Mouse (Mus musculus) hindbrain, embryonic 15.5 days (tissue): ENCODE measurements at regions not wholly inside any gene's neighbourhood (a gene's known extent, or its start where the extent isn't known, plus 50 kb on each side); places are given as distances from the start of the nearest gene placed in this dataset.

Experiments
- ATAC-seq: fragments of 200-750 bp; cut with Nextera tagmentation; 2 replicates; pipeline ENCODE4 v1.8.0; 2017; ENCODE audit warnings: low read depth, moderate number of reproducible peaks, moderate TSS enrichment; ENCODE audit not compliant: low FRiP score
- H3K27ac ChIP-seq: fragments of 300-500 bp; sonication (generic); replicated peaks from 2 replicates; pipeline ENCODE4 v1.5.1; 2015; ENCODE audit warnings: mild to moderate bottlenecking, inconsistent platforms
- H3K27me3 ChIP-seq: fragments of 300-500 bp; sonication (generic); 2 replicates; pipeline ENCODE4 v1.6.1; 2015; ENCODE audit warnings: control low read depth, inconsistent platforms
- H3K36me3 ChIP-seq: fragments of 300-500 bp; sonication (generic); 2 replicates; pipeline ENCODE4 v1.6.1; 2015; ENCODE audit warnings: control low read depth, inconsistent platforms
- H3K4me1 ChIP-seq: fragments of 300-500 bp; sonication (generic); replicated peaks from 2 replicates; pipeline ENCODE4 v1.6.1; 2015; ENCODE audit warnings: control low read depth, inconsistent platforms
- H3K4me2 ChIP-seq: fragments of 300-500 bp; sonication (generic); 2 replicates; pipeline ENCODE4 v1.6.1; 2015; ENCODE audit warnings: moderate library complexity, mild to moderate bottlenecking, inconsistent platforms
- H3K4me3 ChIP-seq: fragments of 300-500 bp; sonication (generic); 2 replicates; pipeline ENCODE4 v1.5.1; 2015; ENCODE audit warnings: mild to moderate bottlenecking, inconsistent platforms
- H3K9ac ChIP-seq: fragments of 300-500 bp; sonication (generic); 2 replicates; pipeline ENCODE4 v1.6.1; 2015; ENCODE audit warnings: inconsistent platforms
- H3K9me3 ChIP-seq: fragments of 300-500 bp; sonication (generic); 2 replicates; pipeline ENCODE4 v1.6.1; 2016; ENCODE audit warnings: control low read depth, inconsistent platforms
- WGBS: fragments of 180-500 bp; shearing (Covaris S2); methylation state at CpG from one replicate; pipeline ENCODE4 v1.1.7; 2015; 5-methylcytosine and 5-hydroxymethylcytosine counted together

DNA sequence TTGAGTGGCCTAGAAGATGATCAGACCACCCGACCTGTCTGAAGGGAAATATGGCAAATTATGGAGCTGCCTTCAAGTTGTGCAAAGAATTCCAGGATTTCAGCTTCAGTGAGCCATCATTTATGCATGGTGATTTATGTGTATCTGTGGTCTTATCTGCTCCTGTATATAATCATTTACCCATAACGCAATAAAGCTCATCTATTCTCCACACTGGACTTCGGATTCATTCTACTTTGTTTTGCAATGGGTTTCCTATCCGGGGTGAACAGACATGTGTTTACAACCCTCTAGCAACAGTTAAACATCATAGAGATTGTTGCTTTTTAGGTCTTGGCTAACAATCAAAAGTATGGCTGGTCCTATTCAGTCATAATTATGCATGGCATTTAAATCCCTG is 145.1 kb downstream of the Pcdh10 start:
- no peaks in the 10 kb centered on the region for H3K27me3 ChIP-seq
- no peak for ATAC-seq
- no peak overlapping the region for H3K9ac ChIP-seq
- H3K4me3 ChIP-seq: no peak overlapping the region
- no peaks in the 10 kb centered on the region for H3K4me1 ChIP-seq
- H3K36me3 ChIP-seq: no peaks in the 10 kb centered on the region
- H3K27ac ChIP-seq: no peak overlapping the region
- H3K4me2 ChIP-seq: no peak overlapping the region
- WGBS: 85% methylated on average over 4 of the region's 4 CpGs
- no peaks in the 10 kb centered on the region for H3K9me3 ChIP-seq

DNA sequence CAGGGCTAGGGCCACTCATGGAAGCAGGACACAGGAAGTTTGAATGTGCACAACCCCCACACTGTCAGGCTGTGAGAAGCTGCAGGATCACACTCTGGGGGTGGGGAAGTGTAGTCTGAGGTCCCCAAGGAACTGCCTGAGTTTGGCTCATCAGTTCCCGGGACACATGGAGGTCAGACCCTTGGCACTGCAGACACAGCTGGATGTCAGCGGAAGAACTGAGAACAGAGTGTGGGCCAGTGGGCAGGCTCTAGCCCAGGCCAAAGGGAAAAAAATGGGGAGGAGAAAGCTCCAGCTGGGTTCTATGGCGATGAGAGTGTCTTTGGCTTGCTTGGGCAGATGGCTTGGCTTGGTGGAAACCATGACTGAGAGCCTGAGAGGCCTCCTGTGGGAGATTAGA is 168.9 kb downstream of the Pcdh10 start:
- H3K4me1 ChIP-seq: no peaks in the 10 kb centered on the region
- no peaks in the 10 kb centered on the region for H3K9me3 ChIP-seq
- no peak overlapping the region for H3K4me2 ChIP-seq
- no peak overlapping the region for H3K4me3 ChIP-seq
- no peaks in the 10 kb centered on the region for H3K27me3 ChIP-seq
- no peaks in the 10 kb centered on the region for H3K36me3 ChIP-seq
- WGBS: 86% methylated on average over 3 of the region's 3 CpGs
- H3K9ac ChIP-seq: no peak overlapping the region
- H3K27ac ChIP-seq: no peak overlapping the region
- ATAC-seq: no peak

DNA sequence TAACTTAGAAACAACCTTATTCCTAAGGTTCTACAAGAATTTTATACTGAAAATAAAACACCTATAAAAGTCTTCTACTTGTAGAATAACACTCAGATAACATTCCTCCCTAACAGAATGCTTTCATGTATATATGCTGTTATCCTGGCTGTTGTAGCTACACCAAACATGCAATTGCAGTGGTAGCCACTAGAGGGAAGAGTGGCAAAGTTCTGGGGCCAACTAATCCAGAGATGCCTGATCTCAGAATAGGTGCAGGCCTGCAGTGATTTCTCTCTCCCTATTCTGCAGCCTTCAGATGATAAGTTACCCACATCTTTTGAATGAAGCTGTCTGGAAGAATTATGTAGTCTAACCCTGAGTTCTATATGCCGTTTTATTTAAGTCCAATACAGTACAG is 177.5 kb downstream of the Pcdh10 start:
- no peaks in the 10 kb centered on the region for H3K4me1 ChIP-seq
- WGBS: 22% methylated on average over 1 of the region's 1 CpGs
- no peak overlapping the region for H3K27ac ChIP-seq
- no peaks in the 10 kb centered on the region for H3K27me3 ChIP-seq
- H3K4me2 ChIP-seq: no peak overlapping the region
- no peak overlapping the region for H3K4me3 ChIP-seq
- H3K9ac ChIP-seq: no peak overlapping the region
- no peaks in the 10 kb centered on the region for H3K9me3 ChIP-seq
- no peaks in the 10 kb centered on the region for H3K36me3 ChIP-seq
- peak; percentile 61; the same call in 1 of the 2 replicates for ATAC-seq

GRCm38 (mm10) chr3:45572995-45573394 is 194.8 kb downstream of the Pcdh10 start:
- whole genome bisulfite sequencing: 95% methylated on average over 1 of the region's 1 CpGs
- H3K9ac ChIP-seq: no peak overlapping the region
- ATAC-seq: no peak

DNA sequence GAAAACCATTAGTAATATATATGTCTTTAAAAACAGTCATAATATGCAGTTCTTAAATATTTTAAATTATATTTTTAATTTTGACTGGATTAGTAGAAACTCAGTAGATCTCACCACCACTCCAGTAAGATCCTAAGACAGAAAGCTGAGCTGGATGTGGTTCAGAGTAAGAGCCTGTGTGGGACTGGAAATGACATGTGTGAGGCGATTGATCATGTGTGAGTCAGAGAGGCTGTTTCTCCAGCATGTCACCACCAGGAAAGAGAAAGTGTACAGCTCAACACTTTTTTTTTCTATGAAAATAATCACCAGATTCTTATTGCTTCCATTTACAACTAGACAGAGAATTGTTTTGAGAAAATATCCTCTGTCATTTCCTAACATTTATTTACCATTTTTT is 198.8 kb downstream of the Pcdh10 start:
- WGBS: 92% methylated on average over 1 of the region's 1 CpGs
- Histone ChIP-seq H3K36me3 (no peaks in the 10 kb centered on the region), H3K4me3 (no peak overlapping the region), H3K4me2 (no peak overlapping the region), H3K27me3 (no peaks in the 10 kb centered on the region), H3K27ac (no peak overlapping the region), H3K9ac (no peak overlapping the region), H3K9me3 (no peaks in the 10 kb centered on the region), H3K4me1 (no peaks in the 10 kb centered on the region)
- ATAC-seq: no peak

More at GRCm38 (mm10) chr3:45572995-45573394, 194.8 kb downstream of the Pcdh10 start:
- H3K9me3 ChIP-seq: no peaks in the 10 kb centered on the region
- H3K27me3 ChIP-seq: no peaks in the 10 kb centered on the region
- H3K27ac ChIP-seq: no peak overlapping the region
- H3K4me2 ChIP-seq: no peak overlapping the region
- no peaks in the 10 kb centered on the region for H3K36me3 ChIP-seq
- no peak overlapping the region for H3K4me3 ChIP-seq
- H3K4me1 ChIP-seq: no peaks in the 10 kb centered on the region

GRCm38 (mm10) chr3:45593561-45593960 is 215.4 kb downstream of the Pcdh10 start:
- H3K4me1 ChIP-seq: no peaks in the 10 kb centered on the region
- no peaks in the 10 kb centered on the region for H3K36me3 ChIP-seq
- 63% methylated on average over 1 of the region's 1 CpGs for WGBS
- H3K9ac ChIP-seq: no peak overlapping the region
- no peak overlapping the region for H3K27ac ChIP-seq
- no peak for ATAC-seq
- no peaks in the 10 kb centered on the region for H3K27me3 ChIP-seq
- H3K9me3 ChIP-seq: no peaks in the 10 kb centered on the region
- no peak overlapping the region for H3K4me3 ChIP-seq
- H3K4me2 ChIP-seq: no peak overlapping the region

DNA sequence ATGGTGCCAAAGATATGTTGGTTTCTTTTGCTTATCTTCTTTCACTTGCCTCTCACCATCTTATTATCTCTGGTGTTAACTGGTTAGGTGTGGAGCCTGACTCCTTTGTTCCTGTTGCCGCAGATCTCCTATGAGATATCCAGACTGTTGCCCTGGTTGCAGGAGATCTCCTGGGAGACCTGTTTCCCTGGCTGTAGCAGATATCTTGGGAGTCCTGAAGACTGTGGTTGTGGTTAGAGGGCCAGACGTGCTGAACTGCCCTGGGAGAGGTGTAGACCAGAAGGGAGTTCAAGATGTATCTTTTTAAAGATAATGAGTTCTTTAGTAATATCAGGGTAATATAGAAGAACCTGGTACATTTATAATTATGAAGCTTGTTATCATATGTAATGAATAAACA is 224.1 kb downstream of the Pcdh10 start:
- Histone ChIP-seq H3K27ac (no peak overlapping the region), H3K4me1 (no peaks in the 10 kb centered on the region), H3K4me2 (no peak overlapping the region), H3K36me3 (no peaks in the 10 kb centered on the region), H3K9me3 (no peaks in the 10 kb centered on the region), H3K9ac (no peak overlapping the region), H3K27me3 (no peaks in the 10 kb centered on the region), H3K4me3 (no peak overlapping the region)
- ATAC-seq: no peak
- WGBS: 77% methylated on average over 2 of the region's 2 CpGs

DNA sequence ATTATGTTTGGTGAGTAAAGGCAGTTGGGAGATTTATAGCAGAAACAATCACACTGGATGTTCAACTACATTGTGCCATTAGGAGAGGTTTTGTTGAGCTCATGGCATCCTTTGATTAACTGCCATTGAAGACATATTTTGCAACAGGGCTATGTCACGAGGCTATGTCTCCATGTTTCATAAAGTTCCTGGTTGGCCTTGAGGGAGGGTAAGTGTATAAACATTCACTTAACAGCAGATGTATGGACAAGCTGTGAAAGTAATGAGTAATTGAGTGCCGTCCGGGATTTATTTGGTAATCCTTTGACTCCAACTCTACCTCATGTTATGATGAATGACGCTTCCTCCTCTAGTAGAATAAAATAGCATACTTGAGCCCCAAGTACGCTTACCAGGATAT is 225.0 kb downstream of the Pcdh10 start:
- no peak overlapping the region for H3K9ac ChIP-seq
- no peak overlapping the region for H3K27ac ChIP-seq
- H3K4me1 ChIP-seq: no peaks in the 10 kb centered on the region
- no peaks in the 10 kb centered on the region for H3K9me3 ChIP-seq
- no peak overlapping the region for H3K4me3 ChIP-seq
- H3K36me3 ChIP-seq: no peaks in the 10 kb centered on the region
- H3K27me3 ChIP-seq: no peaks in the 10 kb centered on the region
- 89% methylated on average over 5 of the region's 5 CpGs for WGBS
- no peak for ATAC-seq
- no peak overlapping the region for H3K4me2 ChIP-seq

- Histone ChIP-seq H3K4me3 (no peak overlapping the region), H3K4me2 (no peak overlapping the region), H3K27me3 (no peaks in the 10 kb centered on the region), H3K36me3 (no peaks in the 10 kb centered on the region), H3K9ac (no peak overlapping the region), H3K9me3 (no peaks in the 10 kb centered on the region), H3K4me1 (no peaks in the 10 kb centered on the region), H3K27ac (no peak overlapping the region)
- ATAC-seq: no peak
Measured at GRCm38 (mm10) chr3:45620729-45621128, 242.5 kb downstream of the Pcdh10 start.

DNA sequence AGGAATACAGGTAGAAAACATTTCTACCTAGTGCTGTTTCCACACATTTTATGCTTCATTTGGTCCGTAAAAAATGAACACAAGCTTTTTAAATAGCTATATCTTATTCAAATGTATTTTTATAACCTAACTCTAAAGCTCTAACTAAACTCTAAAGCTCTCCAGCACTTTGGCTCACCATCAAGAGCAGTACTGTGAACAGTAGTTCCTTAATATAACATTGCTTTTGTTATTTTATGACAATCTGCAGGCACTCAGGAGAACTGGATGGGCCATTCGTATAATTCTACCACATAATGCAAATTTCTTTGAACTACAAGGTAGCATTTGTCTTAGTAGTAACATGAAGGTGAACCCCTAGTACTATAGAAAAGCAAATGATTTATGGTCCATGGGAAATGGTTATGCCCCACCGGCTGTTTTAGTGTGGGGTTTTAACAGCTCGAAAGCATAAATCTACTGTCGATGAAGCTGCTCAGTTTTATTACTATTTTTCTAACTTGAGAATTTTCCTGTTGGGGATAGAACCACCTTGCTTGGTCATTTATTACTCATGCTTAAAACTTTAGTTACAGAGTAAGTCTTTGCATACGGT is 267.8 kb downstream of the Pcdh10 start:
- Histone ChIP-seq H3K4me3 (no peak overlapping the region), H3K27me3 (no peaks in the 10 kb centered on the region), H3K4me2 (no peak overlapping the region), H3K27ac (no peak overlapping the region), H3K9me3 (no peaks in the 10 kb centered on the region), H3K4me1 (no peaks in the 10 kb centered on the region), H3K9ac (no peak overlapping the region), H3K36me3 (no peaks in the 10 kb centered on the region)
- 86% methylated on average over 6 of the region's 6 CpGs for WGBS
- ATAC-seq: no peak

GRCm38 (mm10) chr3:45649361-45649760 is 271.2 kb downstream of the Pcdh10 start:
- Histone ChIP-seq H3K9ac (no peak overlapping the region), H3K4me3 (no peak overlapping the region), H3K36me3 (no peaks in the 10 kb centered on the region), H3K27me3 (no peaks in the 10 kb centered on the region), H3K27ac (no peak overlapping the region), H3K9me3 (no peaks in the 10 kb centered on the region), H3K4me2 (no peak overlapping the region), H3K4me1 (no peaks in the 10 kb centered on the region)
- no peak for ATAC-seq

GRCm38 (mm10) chr3:45657023-45657422 is 278.8 kb downstream of the Pcdh10 start:
- Histone ChIP-seq H3K27me3 (no peaks in the 10 kb centered on the region), H3K9me3 (no peaks in the 10 kb centered on the region), H3K4me1 (no peaks in the 10 kb centered on the region), H3K4me3 (no peak overlapping the region), H3K9ac (no peak overlapping the region), H3K36me3 (no peaks in the 10 kb centered on the region), H3K4me2 (no peak overlapping the region), H3K27ac (no peak overlapping the region)
- no peak for ATAC-seq
- WGBS: 89% methylated on average over 5 of the region's 5 CpGs

- 92% methylated on average over 2 of the region's 2 CpGs for WGBS
- Histone ChIP-seq H3K27ac (no peak overlapping the region), H3K9ac (no peak overlapping the region), H3K4me3 (no peak overlapping the region), H3K27me3 (no peaks in the 10 kb centered on the region), H3K36me3 (no peaks in the 10 kb centered on the region), H3K4me1 (no peaks in the 10 kb centered on the region), H3K9me3 (no peaks in the 10 kb centered on the region), H3K4me2 (no peak overlapping the region)
- no peak for ATAC-seq
Measured at GRCm38 (mm10) chr3:45658093-45658776, 280.0 kb downstream of the Pcdh10 start.
